Mouse (Mus musculus) heart, adult 2 months (tissue): Measurements from ENCODE around the gene Eif2b2. TPM values are rescaled to one million over a fixed set of nuclear protein-coding genes. Genes with fewer than 3 reads are reported as not detected.

Experiments used
- DNase-seq, 2 experiments: peaks; one replicate each; pipeline ENCODE4 v3.0.0; 2021
- H3K27ac ChIP-seq: fragments of 200-600 bp; 2 replicates; pipeline ENCODE4 v1.8.1; 2022
- H3K27me3 ChIP-seq: fragments of 200-500 bp; 2 replicates; pipeline ENCODE4 v1.6.1; 2012; ENCODE audit warnings: mild to moderate bottlenecking, low read length, inconsistent platforms, mixed read lengths; ENCODE audit not compliant: control insufficient read depth, insufficient read depth
- H3K36me3 ChIP-seq: fragments of 200-500 bp; 2 replicates; pipeline ENCODE4 v1.6.1; 2012; ENCODE audit warnings: low read length, inconsistent platforms; ENCODE audit not compliant: control insufficient read depth, insufficient read depth
- H3K4me1 ChIP-seq: fragments of 200-500 bp; 2 replicates; pipeline ENCODE4 v1.6.1; 2011; ENCODE audit warnings: low read length; ENCODE audit not compliant: control insufficient read depth, insufficient read depth
- H3K4me3 ChIP-seq: fragments of 200-600 bp; 2 replicates; pipeline ENCODE4 v1.8.1; 2022
- H3K79me2 ChIP-seq: fragments of 200-500 bp; replicated peaks from 2 replicates; pipeline ENCODE4 v1.6.1; 2012; ENCODE audit warnings: mild to moderate bottlenecking, inconsistent platforms, low read length, moderate library complexity, mixed read lengths; ENCODE audit not compliant: control insufficient read depth, insufficient read depth
- H3K9ac ChIP-seq: fragments of 200-500 bp; 2 replicates; pipeline ENCODE4 v1.6.1; 2012; ENCODE audit warnings: low read depth, mild to moderate bottlenecking, control low read depth, inconsistent platforms, low read length, mixed read lengths
- CTCF ChIP-seq: fragments of 200-600 bp; IDR thresholded peaks from 2 replicates; pipeline ENCODE4 v1.8.1; 2022; ENCODE audit warnings: antibody characterized with exemption, mild to moderate bottlenecking, moderate library complexity
- EP300 ChIP-seq: fragments of 200-500 bp; IDR thresholded peaks from 2 replicates; pipeline ENCODE4 v1.6.1; 2011; ENCODE audit warnings: low read depth, low read length, control low read depth; ENCODE audit not compliant: insufficient read depth
- POLR2A ChIP-seq: fragments of 200-500 bp; IDR thresholded peaks from 2 replicates; pipeline ENCODE4 v1.6.1; 2011; ENCODE audit warnings: mild to moderate bottlenecking, low read depth, low read length, control low read depth; ENCODE audit not compliant: insufficient read depth
- WGBS: fragments of 180-500 bp; shearing (Covaris S2); methylation state at CpG from one replicate; pipeline ENCODE4 v1.1.7; 2018; 5-methylcytosine and 5-hydroxymethylcytosine counted together
- intact Hi-C: fragments of 180-260 bp; cut with DNase I; formaldehyde crosslinking; loops from one replicate; pipeline ENCODE4 v1.15.1; 2025
- polyA plus RNA-seq: library from polyadenylated mRNA; depleted of rRNA; stranded (reverse); fragments of >200 nt; gene quantifications from 2 replicates; pipeline ENCODE4 v1.2.3, GENCODE M21; 2012
- total RNA-seq, 2 experiments: library from RNA; stranded (reverse); gene quantifications; 2 replicates each; pipeline ENCODE4 v1.2.3; 2021

The Eif2b2 gene
- total and polyA plus RNA-seq, 3 experiments: 40.3 to 60.2 (median 45.8) TPM

- 45% methylated on average over 7 of the region's 7 CpGs for WGBS
- no peak overlapping the region for H3K4me3 ChIP-seq
- H3K36me3 ChIP-seq: no peaks in the 10 kb centered on the region
- peaks cover 11% of the 10 kb centered on the region for H3K4me1 ChIP-seq
- intact Hi-C loops: loop anchor here (5.0 kb wide), 1 partner anchor 35 kb away; no protein-coding TSS in a partner anchor
- TF ChIP-seq CTCF (no peak), EP300 (no peak), POLR2A (no peak)
- no peak overlapping the region; the same call in 1 of the 2 replicates for H3K27ac ChIP-seq
- peak in 1 of 2 experiments; percentile 33 for DNase-seq
- no peaks in the 10 kb centered on the region for H3K27me3 ChIP-seq
- no peak overlapping the region for H3K9ac ChIP-seq
- no peaks in the 10 kb centered on the region for H3K79me2 ChIP-seq
Measured at GRCm38 (mm10) chr12:85202191-85202590, 17.1 kb upstream of the Eif2b2 start.

GRCm38 (mm10) chr12:85203699-85204098 lies 15.6 kb upstream of the Eif2b2 start:
- Histone ChIP-seq H3K27me3 (no peaks in the 10 kb centered on the region), H3K79me2 (no peaks in the 10 kb centered on the region), H3K9ac (no peak overlapping the region), H3K36me3 (no peaks in the 10 kb centered on the region), H3K4me1 (peaks cover 11% of the 10 kb centered on the region), H3K27ac (no peak overlapping the region), H3K4me3 (no peak overlapping the region)
- intact Hi-C loops: loop anchor here (5.0 kb wide), 1 partner anchor 36 kb away; no protein-coding TSS in a partner anchor
- TF ChIP-seq POLR2A: no peak
- TF ChIP-seq CTCF: no peak
- no peak for TF ChIP-seq EP300
- 28% methylated on average over 5 of the region's 5 CpGs for WGBS
- DNase-seq: no peak

- TF ChIP-seq POLR2A (no peak), CTCF (peak; percentile 35)
- no peaks in the 10 kb centered on the region for H3K27me3 ChIP-seq
- DNase-seq: no peak
- no peaks in the 10 kb centered on the region for H3K79me2 ChIP-seq
- WGBS: 63% methylated on average over 8 of the region's 8 CpGs
- no peaks in the 10 kb centered on the region for H3K36me3 ChIP-seq
- H3K27ac ChIP-seq: no peak overlapping the region
- no peak overlapping the region for H3K9ac ChIP-seq
- peaks cover 11% of the 10 kb centered on the region for H3K4me1 ChIP-seq
- H3K4me3 ChIP-seq: no peak overlapping the region
- intact Hi-C loops: loop anchor here (5.0 kb wide), 1 partner anchor 37 kb away; no protein-coding TSS in a partner anchor
Measured at GRCm38 (mm10) chr12:85204105-85204504, 15.2 kb upstream of the Eif2b2 start.

GRCm38 (mm10) chr12:85205425-85205824 lies 13.9 kb upstream of the Eif2b2 start:
- no peak for TF ChIP-seq POLR2A
- TF ChIP-seq CTCF: no peak
- no peak for TF ChIP-seq EP300
- Histone ChIP-seq H3K4me3 (no peak overlapping the region), H3K79me2 (no peaks in the 10 kb centered on the region), H3K36me3 (no peaks in the 10 kb centered on the region), H3K9ac (no peak overlapping the region), H3K27ac (no peak overlapping the region), H3K27me3 (no peaks in the 10 kb centered on the region), H3K4me1 (peaks cover 11% of the 10 kb centered on the region)
- WGBS: 83% methylated on average over 10 of the region's 10 CpGs
- DNase-seq: no peak
- intact Hi-C loops: no loop called here

GRCm38 (mm10) chr12:85208687-85209199 lies 10.5 kb upstream of the Eif2b2 start:
- intact Hi-C loops: no loop called here
- no peak overlapping the region for H3K4me3 ChIP-seq
- 22% methylated on average over 7 of the region's 7 CpGs for WGBS
- no peaks in the 10 kb centered on the region for H3K79me2 ChIP-seq
- H3K4me1 ChIP-seq: peaks cover 3% of the 10 kb centered on the region
- no peaks in the 10 kb centered on the region for H3K36me3 ChIP-seq
- no peak overlapping the region for H3K9ac ChIP-seq
- DNase-seq: no peak
- TF ChIP-seq POLR2A (no peak), CTCF (no peak), EP300 (no peak)
- no peak overlapping the region for H3K27ac ChIP-seq
- no peaks in the 10 kb centered on the region for H3K27me3 ChIP-seq

- Histone ChIP-seq H3K27ac (no peak overlapping the region), H3K4me3 (no peak overlapping the region), H3K79me2 (no peaks in the 10 kb centered on the region), H3K27me3 (no peaks in the 10 kb centered on the region), H3K9ac (no peak overlapping the region), H3K36me3 (no peaks in the 10 kb centered on the region), H3K4me1 (peaks cover 3% of the 10 kb centered on the region)
- TF ChIP-seq CTCF: no peak
- TF ChIP-seq POLR2A: no peak
- no peak for TF ChIP-seq EP300
- intact Hi-C loops: loop anchor here (5.0 kb wide), 1 partner anchor 72 kb away; the partner anchor contains the start of genes Acyp1 and Zc2hc1c
- DNase-seq: no peak
- WGBS: 82% methylated on average over 5 of the region's 5 CpGs
Measured at GRCm38 (mm10) chr12:85215031-85215430, 4.2 kb upstream of the Eif2b2 start.
